Mouse (Mus musculus) frontal cortex, adult (tissue): ENCODE measurements at regions not wholly inside any gene's neighbourhood (a gene's known extent, or its start where the extent isn't known, plus 50 kb on each side); places are given as distances from the start of the nearest gene placed in this dataset.
A peak's percentile ranks its signal among the peaks of the same experiment; 100 is the strongest.

Source experiments
- ATAC-seq: cut with Nextera tagmentation; 2 replicates; pipeline ENCODE4 v1.9.2; 2017; ENCODE audit warnings: mild to moderate bottlenecking, moderate library complexity, mixed read lengths; ENCODE audit not compliant: low TSS enrichment

GRCm38 (mm10) chr11:112443890-112444289, 338.1 kb upstream of the Sox9 start:
- ATAC-seq = peak; percentile 91

- no peak for ATAC-seq
These were observed 332.4 kb upstream of the Sox9 start for GRCm38 (mm10) chr11:112449632-112450031.

DNA sequence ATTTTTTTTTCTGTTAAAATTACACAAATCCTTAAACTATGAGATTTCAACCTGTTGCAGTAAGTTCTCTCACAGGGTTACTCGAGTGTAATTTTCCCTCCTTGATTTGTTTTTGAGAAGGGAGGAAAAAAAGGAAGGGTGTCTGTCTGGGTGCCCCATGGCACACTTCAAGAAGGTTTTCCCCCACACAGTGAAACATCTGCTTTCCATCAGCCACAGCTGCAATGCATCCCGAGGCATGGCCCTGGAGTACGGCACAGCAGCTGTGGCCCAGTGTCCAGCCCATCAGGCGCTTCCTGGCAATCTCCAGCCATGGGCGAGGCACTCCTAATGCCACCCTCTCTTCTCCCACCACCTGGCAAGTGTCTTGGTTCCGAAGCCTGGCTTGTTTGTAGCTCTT, 331.8 kb upstream of the Sox9 start:
- ATAC-seq = no peak

- ATAC-seq = peak; percentile 84
These were observed 323.9 kb upstream of the Sox9 start for GRCm38 (mm10) chr11:112458075-112458474.

DNA sequence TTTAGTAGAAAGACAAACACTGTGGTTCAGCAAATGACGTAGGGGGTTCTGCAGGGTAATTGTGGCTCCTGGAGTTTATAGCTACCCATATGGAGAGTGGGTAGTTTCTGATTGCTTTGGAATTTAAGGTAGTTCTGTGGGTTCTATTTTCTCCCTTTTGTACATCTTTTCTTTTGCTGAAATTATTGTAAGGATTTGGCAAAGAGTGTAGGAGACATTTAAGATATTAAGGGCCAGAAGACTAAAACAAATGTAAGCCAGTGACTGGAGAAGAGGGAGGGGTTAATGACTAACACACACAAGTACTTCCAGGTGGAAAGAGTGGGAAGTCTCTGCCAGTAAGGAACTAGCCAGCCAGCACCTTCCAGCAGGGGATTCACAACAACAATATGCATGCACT, 318.9 kb upstream of the Sox9 start:
- ATAC-seq = peak; percentile 80

DNA sequence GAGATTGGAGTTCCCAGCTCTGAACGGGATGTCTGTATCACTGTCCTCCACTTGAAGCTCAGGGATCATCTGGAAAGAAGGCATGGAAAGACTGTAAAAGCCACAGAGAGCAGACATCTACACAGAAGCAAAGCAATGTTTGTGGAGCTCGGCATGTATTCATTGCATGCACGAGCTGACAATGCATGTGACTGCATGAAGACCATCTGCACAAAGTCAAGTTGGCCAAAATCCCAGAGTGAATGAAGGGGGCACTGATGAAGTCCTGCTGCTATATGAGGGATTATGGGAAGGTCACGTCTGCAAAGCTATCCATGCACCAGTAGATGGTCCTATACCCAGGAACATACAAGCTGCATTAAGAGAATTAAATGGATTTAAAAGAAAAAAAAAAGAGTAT, 317.6 kb upstream of the Sox9 start:
- ATAC-seq = no peak

GRCm38 (mm10) chr11:112470336-112470735, 311.7 kb upstream of the Sox9 start:
- peak; percentile 99 for ATAC-seq

GRCm38 (mm10) chr11:112473237-112473636, 308.8 kb upstream of the Sox9 start:
- no peak for ATAC-seq

DNA sequence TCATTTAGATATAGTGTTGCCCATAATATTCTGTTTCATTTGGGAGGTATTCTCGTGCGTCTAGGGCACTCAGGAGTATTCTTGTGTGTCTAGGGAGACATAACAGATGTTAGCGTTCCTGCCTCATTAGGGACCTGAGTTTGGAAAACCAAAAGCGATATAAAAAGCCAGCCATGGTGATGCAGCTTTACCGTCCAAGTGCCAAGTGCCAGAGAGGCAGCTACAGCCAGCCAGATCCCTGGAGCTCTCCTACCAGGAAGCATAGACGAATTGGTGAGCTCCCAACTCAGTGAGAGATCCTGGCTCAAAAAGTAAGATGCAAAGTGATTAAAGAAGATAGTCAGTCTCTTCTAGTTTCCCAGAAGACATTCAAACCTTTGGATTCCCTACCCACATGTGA, 308.3 kb upstream of the Sox9 start:
- ATAC-seq = no peak

GRCm38 (mm10) chr11:112480360-112480759, 301.7 kb upstream of the Sox9 start:
- no peak for ATAC-seq

- peak; percentile 57 for ATAC-seq
These were observed 280.2 kb upstream of the Sox9 start for GRCm38 (mm10) chr11:112501781-112502180.

- ATAC-seq = no peak
These were observed 262.9 kb upstream of the Sox9 start for GRCm38 (mm10) chr11:112519076-112519475.

DNA sequence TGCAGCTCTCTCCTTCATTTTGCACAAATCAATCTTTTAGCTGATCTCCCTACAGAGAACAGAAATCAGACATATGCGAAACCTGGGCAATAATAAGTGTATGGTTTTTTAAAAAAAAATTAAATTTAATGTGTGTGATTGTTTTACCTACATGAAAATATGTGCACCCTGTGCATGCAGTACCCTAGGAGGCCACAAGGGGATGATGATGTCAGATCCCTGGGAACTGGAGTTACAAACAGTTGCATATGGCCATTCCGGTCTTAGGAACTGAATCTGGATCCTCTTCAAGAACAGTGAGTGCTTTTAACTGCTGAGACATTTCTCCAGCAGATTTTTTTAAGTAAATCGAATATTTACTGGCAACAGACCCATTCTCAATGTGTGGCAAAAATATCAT, 257.0 kb upstream of the Sox9 start:
- no peak for ATAC-seq

DNA sequence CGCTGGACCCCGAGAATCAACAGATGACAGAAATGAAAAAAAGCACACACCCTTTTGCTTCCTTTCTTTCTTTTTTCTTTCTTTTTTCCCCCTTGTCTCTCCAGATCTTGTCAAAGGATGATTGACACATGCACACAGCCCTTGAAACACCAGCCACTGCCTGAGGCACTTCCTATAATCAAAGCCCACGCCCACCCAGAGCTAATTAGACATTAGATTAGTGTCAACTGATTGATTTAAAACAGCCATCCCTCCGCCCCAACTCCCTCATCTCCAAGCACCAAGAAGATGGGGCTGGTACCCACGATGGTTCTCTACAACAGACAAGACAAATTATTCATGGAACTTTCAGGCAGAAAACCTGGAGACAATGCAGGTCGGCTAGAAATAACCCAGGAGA, 239.5 kb upstream of the Sox9 start:
- ATAC-seq = no peak

DNA sequence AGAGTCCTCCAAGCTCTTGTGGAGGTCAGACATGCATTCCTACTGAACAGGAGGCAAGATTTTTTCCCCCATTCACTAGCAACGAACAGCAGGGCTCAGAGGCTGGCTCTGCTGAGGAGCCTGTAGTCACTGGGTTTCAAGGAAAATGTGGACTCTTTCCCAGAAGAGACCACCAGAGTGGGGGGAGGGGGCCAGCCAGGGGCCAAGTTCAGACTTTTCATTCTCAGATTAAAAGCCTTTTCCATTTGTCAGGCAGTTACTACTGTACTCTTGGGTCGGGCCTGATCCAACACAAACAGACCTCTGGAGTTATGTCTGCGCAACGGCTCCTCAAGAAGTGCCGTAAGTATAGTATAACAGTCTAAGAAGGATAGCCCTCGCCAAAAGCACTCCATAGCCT, 238.6 kb upstream of the Sox9 start:
- ATAC-seq = no peak

GRCm38 (mm10) chr11:112545231-112546010, 236.6 kb upstream of the Sox9 start:
- no peak for ATAC-seq

DNA sequence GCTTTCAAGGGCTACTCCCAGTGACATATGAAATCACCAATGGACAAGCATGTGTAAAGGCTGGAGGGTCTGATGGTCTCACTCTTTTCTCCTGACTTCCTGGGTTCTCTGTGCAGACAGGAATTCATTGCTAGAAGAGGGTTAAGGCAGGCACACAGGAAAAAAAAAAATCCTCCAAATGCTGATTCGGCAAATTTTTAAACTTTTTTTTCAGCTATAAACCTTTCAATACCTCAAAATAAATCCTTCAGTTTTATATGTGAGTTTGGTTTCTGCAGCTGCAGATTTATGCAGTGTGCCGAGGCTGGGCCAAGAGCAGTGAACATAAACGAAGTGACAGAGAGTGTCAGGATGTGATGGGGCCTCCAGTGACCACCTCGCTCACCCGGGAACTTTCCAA, 235.9 kb upstream of the Sox9 start:
- no peak for ATAC-seq

DNA sequence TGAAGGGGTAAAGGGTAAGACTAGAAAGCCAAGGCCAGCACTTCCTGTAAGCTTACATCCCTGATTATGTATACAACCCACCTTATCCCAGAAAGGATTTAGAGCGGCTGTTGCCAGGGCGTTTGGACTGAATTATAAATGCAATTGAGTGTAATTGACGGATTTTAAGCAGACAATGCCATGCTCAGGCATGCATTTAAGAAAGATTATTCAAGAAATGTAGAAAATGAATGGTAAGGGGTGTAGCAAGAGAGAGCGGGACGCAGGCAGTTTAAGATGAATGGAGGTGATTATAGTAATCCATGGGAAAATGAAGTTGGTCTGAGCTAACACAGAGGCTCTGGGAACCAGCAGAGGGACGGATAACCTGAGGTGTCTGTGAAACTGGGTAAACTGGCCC, 229.2 kb upstream of the Sox9 start:
- ATAC-seq = no peak

- no peak for ATAC-seq
These were observed 219.0 kb upstream of the Sox9 start for GRCm38 (mm10) chr11:112563027-112563426.

DNA sequence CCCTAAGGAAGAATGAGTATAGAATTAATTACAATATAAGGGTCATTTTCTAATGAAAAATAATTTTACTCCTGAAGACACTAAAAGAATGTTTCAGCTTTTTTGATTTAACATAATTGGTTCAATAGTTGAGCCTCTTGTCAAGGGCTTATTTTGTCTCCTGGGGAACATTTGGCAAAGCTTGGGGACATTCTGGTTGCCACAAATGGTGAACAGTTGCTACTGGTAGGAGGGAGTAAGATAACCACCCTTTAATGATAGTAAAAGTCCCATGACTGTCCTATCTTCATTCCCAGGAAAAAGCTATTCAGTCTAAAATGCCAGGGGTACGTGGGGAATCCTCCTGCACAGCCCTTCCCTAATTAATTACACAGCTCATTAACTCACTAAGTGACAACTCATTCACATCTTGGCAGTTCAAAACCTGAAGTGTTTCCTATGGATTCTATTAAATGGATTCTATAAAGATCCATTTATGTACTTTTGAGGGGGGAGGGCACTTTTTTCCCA, 217.3 kb upstream of the Sox9 start:
- ATAC-seq = no peak

GRCm38 (mm10) chr11:112566071-112566470, 216.0 kb upstream of the Sox9 start:
- ATAC-seq = peak; percentile 67; the same call in 1 of the 2 replicates

GRCm38 (mm10) chr11:112587386-112587785, 194.6 kb upstream of the Sox9 start:
- ATAC-seq = no peak

- ATAC-seq = no peak
These were observed 193.9 kb upstream of the Sox9 start for GRCm38 (mm10) chr11:112588088-112588487.

- ATAC-seq = no peak
These were observed 191.8 kb upstream of the Sox9 start for GRCm38 (mm10) chr11:112590214-112590613.
